Mouse (Mus musculus): ENCODE results near the gene Dnajc3. TPM values are rescaled to one million over a fixed set of nuclear protein-coding genes. Genes with fewer than 3 reads are reported as not detected.
A peak's percentile ranks its signal among the peaks of the same experiment; 100 is the strongest.

Gene Dnajc3
- polyA plus RNA-seq, 1 experiment = 0.31 TPM

GRCm38 (mm10) chr14:118986653-118987522 lies 49.1 kb downstream of the Dnajc3 start:
- peaks cover 15% of the 10 kb centered on the region for H3K4me1 ChIP-seq (ENCODE audit: control insufficient read depth)
- no peaks in the 10 kb centered on the region for H3K9me3 ChIP-seq (ENCODE audit: control insufficient read depth, low read length)
- H3K36me3 ChIP-seq (ENCODE audit: control insufficient read depth) = peaks cover 7% of the 10 kb centered on the region
- no peak overlapping the region for H3K4me3 ChIP-seq (replicated peaks)
- no peak for TF ChIP-seq TAL1 (IDR thresholded peaks at IDR 0.05; ENCODE audit: low read length)
- TF ChIP-seq GATA1 (IDR thresholded peaks at IDR 0.05; ENCODE audit: low read length) = no peak
- no peaks in the 10 kb centered on the region for H3K27me3 ChIP-seq (ENCODE audit: control insufficient read depth)

DNA sequence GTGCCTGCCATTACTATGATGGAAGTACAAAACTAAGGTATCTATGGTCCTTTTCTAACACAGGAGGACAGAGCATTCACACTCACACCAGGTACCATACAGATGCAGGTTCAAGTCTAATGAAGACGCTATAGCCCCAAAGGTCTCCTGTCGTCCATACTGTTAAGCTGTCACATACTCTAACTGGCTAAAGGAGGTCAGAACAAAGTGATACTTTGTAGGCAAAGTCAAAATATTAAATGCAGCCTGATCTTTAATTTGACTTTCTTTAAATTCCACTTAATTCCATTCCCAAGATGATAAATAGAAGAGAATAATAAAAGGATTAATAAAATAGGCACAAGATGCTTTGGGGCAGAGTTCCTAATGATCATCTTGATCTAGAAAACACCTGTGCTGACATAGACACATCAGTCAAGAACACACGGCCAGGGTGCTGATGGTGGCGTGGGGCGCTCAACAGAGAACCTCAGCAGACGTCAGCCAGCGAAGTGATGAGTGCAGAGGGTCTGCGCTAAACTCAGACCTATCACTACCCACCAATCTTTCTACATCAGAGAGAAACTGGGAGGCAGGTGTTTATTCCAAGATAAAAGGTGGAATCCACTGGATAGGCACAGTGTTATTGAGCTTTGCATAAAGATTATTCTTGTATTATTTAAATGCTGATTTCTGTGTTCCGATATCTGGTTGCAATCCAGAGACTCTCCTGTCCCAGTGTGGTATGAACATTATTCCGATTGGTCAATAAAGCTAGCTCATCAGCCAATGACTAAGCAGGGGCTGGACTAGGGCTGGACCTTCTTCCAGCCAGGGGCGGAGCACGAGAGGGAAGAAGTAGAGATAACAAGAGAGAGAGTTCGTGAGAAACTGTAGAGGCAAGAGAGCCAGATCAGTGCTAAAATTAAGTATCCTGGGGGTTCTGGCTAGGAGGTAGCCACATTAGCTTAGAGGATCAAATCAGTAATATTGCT lies 50.0 kb downstream of the Dnajc3 start:
- H3K4me3 ChIP-seq (replicated peaks) = peak overlapping the region; percentile 18
- no peaks in the 10 kb centered on the region for H3K27me3 ChIP-seq (ENCODE audit: control insufficient read depth)
- peaks cover 5% of the 10 kb centered on the region for H3K36me3 ChIP-seq (ENCODE audit: control insufficient read depth)
- TF ChIP-seq GATA1 (IDR thresholded peaks at IDR 0.05; ENCODE audit: low read length) (no peak), TAL1 (IDR thresholded peaks at IDR 0.05; ENCODE audit: low read length) (no peak)
- no peaks in the 10 kb centered on the region for H3K9me3 ChIP-seq (ENCODE audit: control insufficient read depth, low read length)
- peaks cover 15% of the 10 kb centered on the region for H3K4me1 ChIP-seq (ENCODE audit: control insufficient read depth)

- no peaks in the 10 kb centered on the region for H3K4me1 ChIP-seq (ENCODE audit: control insufficient read depth)
- no peaks in the 10 kb centered on the region; the same call in 1 of the 2 replicates for H3K36me3 ChIP-seq (ENCODE audit: control insufficient read depth)
These were observed 57.6 kb downstream of the Dnajc3 start for GRCm38 (mm10) chr14:118995226-118995925.

GRCm38 (mm10) chr14:119003320-119003719 lies 65.5 kb downstream of the Dnajc3 start:
- Histone ChIP-seq H3K9me3 (ENCODE audit: control insufficient read depth, low read length) (no peaks in the 10 kb centered on the region), H3K27me3 (ENCODE audit: control insufficient read depth) (no peaks in the 10 kb centered on the region), H3K4me1 (ENCODE audit: control insufficient read depth) (peaks cover 24% of the 10 kb centered on the region), H3K36me3 (ENCODE audit: control insufficient read depth) (no peaks in the 10 kb centered on the region), H3K4me3 (replicated peaks) (no peak overlapping the region)
- TF ChIP-seq TAL1 (IDR thresholded peaks at IDR 0.05; ENCODE audit: low read length) (no peak), GATA1 (IDR thresholded peaks at IDR 0.05; ENCODE audit: low read length) (no peak)

More at GRCm38 (mm10) chr14:118995226-118995925, 57.6 kb downstream of the Dnajc3 start:
- Histone ChIP-seq H3K4me3 (replicated peaks) (no peak overlapping the region), H3K9me3 (ENCODE audit: control insufficient read depth, low read length) (no peaks in the 10 kb centered on the region), H3K27me3 (ENCODE audit: control insufficient read depth) (no peaks in the 10 kb centered on the region)
- TF ChIP-seq GATA1 (IDR thresholded peaks at IDR 0.05; ENCODE audit: low read length) (no peak), TAL1 (IDR thresholded peaks at IDR 0.05; ENCODE audit: low read length) (no peak)

GRCm38 (mm10) chr14:119005834-119006233 lies 68.1 kb downstream of the Dnajc3 start:
- Histone ChIP-seq H3K4me3 (replicated peaks) (peak overlapping the region; percentile 23), H3K27me3 (ENCODE audit: control insufficient read depth) (no peaks in the 10 kb centered on the region), H3K4me1 (ENCODE audit: control insufficient read depth) (peaks cover 24% of the 10 kb centered on the region), H3K36me3 (ENCODE audit: control insufficient read depth) (no peaks in the 10 kb centered on the region), H3K9me3 (ENCODE audit: control insufficient read depth, low read length) (no peaks in the 10 kb centered on the region)
- TF ChIP-seq GATA1 (IDR thresholded peaks at IDR 0.05; ENCODE audit: low read length) = no peak

DNA sequence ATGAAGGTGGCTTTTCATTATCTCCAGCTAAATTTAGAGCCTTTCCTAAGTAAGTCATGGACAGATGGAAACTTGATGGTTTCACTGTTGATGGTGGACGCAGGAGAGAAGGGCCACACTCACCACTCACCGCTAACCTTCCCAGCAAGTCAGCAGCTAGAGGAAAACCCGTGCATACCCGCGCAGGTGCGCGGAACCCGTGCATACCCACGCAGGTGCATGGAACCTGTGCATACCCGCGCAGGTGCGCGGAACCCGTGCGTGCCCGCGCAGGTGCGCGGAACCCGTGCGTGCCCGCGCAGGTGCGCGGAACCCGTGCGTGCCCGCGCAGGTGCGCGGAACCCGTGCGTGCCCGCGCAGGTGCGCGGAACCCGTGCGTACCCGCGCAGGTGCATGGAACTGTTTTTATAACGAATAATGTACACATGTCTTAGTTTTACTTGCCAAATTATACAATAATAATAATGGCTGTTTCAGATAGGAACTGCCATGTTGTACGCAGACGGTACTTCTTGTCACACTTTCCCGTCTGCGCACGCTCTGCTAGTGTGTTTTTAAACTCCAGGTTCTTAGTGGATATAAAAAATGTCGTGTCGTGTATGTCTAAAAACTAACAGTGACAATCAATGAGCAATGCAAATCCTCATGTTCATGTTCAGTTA lies 68.8 kb downstream of the Dnajc3 start:
- H3K9me3 ChIP-seq (ENCODE audit: control insufficient read depth, low read length) = no peaks in the 10 kb centered on the region
- TF ChIP-seq TAL1 (IDR thresholded peaks at IDR 0.05; ENCODE audit: low read length) = no peak
- H3K4me1 ChIP-seq (ENCODE audit: control insufficient read depth) = peaks cover 24% of the 10 kb centered on the region

GRCm38 (mm10) chr14:119007103-119007951 lies 69.6 kb downstream of the Dnajc3 start:
- H3K36me3 ChIP-seq (ENCODE audit: control insufficient read depth) = no peaks in the 10 kb centered on the region
- no peaks in the 10 kb centered on the region for H3K9me3 ChIP-seq (ENCODE audit: control insufficient read depth, low read length)
- H3K27me3 ChIP-seq (ENCODE audit: control insufficient read depth) = no peaks in the 10 kb centered on the region
- H3K4me3 ChIP-seq (replicated peaks) = peak overlapping the region; percentile 68
- peaks cover 24% of the 10 kb centered on the region for H3K4me1 ChIP-seq (ENCODE audit: control insufficient read depth)
- no peak for TF ChIP-seq GATA1 (IDR thresholded peaks at IDR 0.05; ENCODE audit: low read length)
- no peak for TF ChIP-seq TAL1 (IDR thresholded peaks at IDR 0.05; ENCODE audit: low read length)

More for the DNA sequence above, 68.8 kb downstream of the Dnajc3 start:
- H3K4me3 ChIP-seq (replicated peaks) = peak overlapping the region; percentile 68
- no peaks in the 10 kb centered on the region for H3K27me3 ChIP-seq (ENCODE audit: control insufficient read depth)
- no peaks in the 10 kb centered on the region for H3K36me3 ChIP-seq (ENCODE audit: control insufficient read depth)
